Mouse (Mus musculus) lung, adult 2 months (tissue): Measurements from ENCODE around the gene Ttll11. TPM values are rescaled to one million over a fixed set of nuclear protein-coding genes. Genes with fewer than 3 reads are reported as not detected.

ENCODE experiments used
- DNase-seq: peaks from one replicate; pipeline ENCODE4 v3.0.0; 2022
- H3K4me1 ChIP-seq: fragments of 200-500 bp; 2 replicates; pipeline ENCODE4 v1.6.1; 2011; ENCODE audit warnings: low read length; ENCODE audit not compliant: control insufficient read depth, insufficient read depth
- H3K4me3 ChIP-seq: fragments of 200-500 bp; replicated peaks from 2 replicates; pipeline ENCODE3; 2011; ENCODE audit warnings: low read depth, mild to moderate bottlenecking, control low read depth, low read length; ENCODE audit errors: extremely low read depth
- CTCF ChIP-seq: fragments of 200-500 bp; IDR thresholded peaks from 2 replicates; pipeline ENCODE4 v1.5.1; 2011; ENCODE audit warnings: mild to moderate bottlenecking, low read length, control low read depth; ENCODE audit not compliant: insufficient read depth
- POLR2A ChIP-seq: fragments of 200-500 bp; IDR thresholded peaks from 2 replicates; pipeline ENCODE4 v1.6.1; 2011; ENCODE audit warnings: low read depth, mild to moderate bottlenecking, control low read depth, low read length, borderline replicate concordance; ENCODE audit errors: extremely low read depth
- WGBS: fragments of 180-500 bp; shearing (Covaris S2); methylation state at CpG from one replicate; pipeline ENCODE4 v1.1.7; 2018; 5-methylcytosine and 5-hydroxymethylcytosine counted together
- polyA plus RNA-seq: library from polyadenylated mRNA; depleted of rRNA; stranded (reverse); fragments of >200 nt; gene quantifications from 2 replicates; pipeline ENCODE4 v1.2.3, GENCODE M21; 2012; rRNA removed

The Ttll11 gene
- polyA plus RNA-seq: 1.3 and 1.7 TPM in 2 replicates

DNA sequence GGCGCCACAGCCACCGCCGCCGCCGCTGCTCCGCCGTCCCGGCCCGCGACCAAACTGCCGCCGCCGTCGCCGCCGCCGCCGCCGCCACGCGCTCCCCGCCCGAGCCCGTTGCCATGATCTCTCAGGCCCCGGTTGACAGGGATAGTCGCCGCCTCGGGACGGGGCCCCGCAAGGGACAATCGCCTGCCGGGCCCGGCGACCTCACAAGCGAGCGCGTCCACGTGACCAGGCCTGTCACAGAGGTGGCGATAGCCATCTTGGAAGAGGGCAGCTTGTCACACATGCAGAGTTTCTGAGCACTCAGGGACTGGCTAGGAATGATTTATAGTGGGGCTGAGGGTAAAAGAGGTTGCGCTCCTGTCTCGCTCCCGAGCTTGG lies at the start of gene Ttll11:
Gene Ttll11 (minus strand): TSS at position 270 of the 378 bp plus-strand sequence.
- H3K4me1 ChIP-seq: peaks cover 9% of the 10 kb centered on the region
- DNase-seq: peak; percentile 91
- TF ChIP-seq POLR2A (peak; percentile 35; the same call in 1 of the 2 replicates), CTCF (no peak)
- H3K4me3 ChIP-seq: peak within 1 kb of the TSS; percentile 73
- WGBS: under 1% methylated on average over 42 of the region's 42 CpGs

DNA sequence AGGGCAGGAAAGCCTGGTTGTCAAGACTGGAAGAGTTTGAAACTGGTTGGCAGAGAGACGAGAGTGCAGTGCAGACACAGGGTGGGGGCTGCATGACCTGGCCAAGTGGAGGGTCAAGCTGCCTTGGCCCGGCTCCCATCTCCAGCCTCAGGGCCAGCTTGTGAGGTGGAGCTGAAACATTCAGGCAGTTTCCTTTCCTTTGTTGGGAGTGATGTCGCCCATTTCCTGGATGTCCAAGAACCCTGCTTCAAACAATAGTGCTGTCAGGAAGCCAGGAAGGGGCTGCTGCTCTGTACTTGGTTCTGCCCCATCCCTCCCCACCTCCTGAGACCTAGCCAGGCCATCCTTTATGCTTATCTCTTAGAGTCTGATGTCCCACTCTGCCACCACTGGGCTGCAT lies 43.6 kb upstream of the Ttll11 start:
- H3K4me1 ChIP-seq: peaks cover 8% of the 10 kb centered on the region
- WGBS: 37% methylated on average over 3 of the region's 3 CpGs
- TF ChIP-seq CTCF (no peak), POLR2A (no peak)
- H3K4me3 ChIP-seq: no peak overlapping the region
- peak; percentile 52 for DNase-seq

DNA sequence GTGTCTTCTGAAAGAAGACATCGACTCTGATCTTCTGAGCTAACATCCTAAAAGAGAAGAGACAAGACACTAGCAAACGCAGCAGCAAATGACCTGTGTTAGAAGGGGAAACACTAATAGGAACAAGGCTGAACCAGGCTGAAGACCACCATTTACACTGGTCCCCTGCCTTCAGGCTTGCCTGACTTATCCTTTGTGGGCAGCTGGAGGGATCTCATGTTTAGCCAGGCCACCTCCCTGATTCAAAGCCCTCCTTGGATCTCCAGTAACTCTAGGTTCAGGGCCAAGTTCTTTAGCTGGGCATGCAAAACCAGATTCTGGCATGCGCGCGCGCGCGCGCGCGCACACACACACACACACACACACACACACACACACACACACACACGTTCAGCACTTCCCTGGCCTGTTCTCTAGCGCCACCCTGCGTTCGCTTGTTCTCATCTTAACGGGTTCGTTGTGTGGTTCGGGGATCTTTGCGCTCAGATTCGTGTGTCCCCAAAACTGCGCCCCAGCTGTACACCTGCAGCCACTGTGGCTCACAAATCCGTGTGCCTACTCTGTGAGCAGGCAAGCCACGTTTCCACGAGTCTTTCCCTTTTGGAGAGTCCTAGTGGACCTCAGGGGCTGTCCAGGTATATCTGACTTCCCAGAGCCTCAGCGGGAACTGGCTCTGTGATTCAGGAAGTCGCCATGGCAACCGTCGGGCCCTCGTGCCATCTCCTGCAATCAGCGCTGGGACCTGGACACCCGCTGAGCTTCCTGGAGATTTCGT lies 41.9 kb upstream of the Ttll11 start:
- WGBS: 14% methylated on average over 32 of the region's 32 CpGs
- peak; percentile 70 for TF ChIP-seq CTCF
- TF ChIP-seq POLR2A: no peak
- DNase-seq: peak; percentile 61
- H3K4me1 ChIP-seq: peaks cover 8% of the 10 kb centered on the region
- H3K4me3 ChIP-seq: no peak overlapping the region

GRCm38 (mm10) chr2:36013010-36013409 lies 33.3 kb upstream of the Ttll11 start:
- WGBS: 36% methylated on average over 12 of the region's 12 CpGs
- H3K4me3 ChIP-seq: no peak overlapping the region
- no peak for TF ChIP-seq CTCF
- TF ChIP-seq POLR2A: no peak
- H3K4me1 ChIP-seq: 0 out of 2 replicates have a peak, but pooled peaks cover 3% of the 10 kb centered on the region
- no peak for DNase-seq

DNA sequence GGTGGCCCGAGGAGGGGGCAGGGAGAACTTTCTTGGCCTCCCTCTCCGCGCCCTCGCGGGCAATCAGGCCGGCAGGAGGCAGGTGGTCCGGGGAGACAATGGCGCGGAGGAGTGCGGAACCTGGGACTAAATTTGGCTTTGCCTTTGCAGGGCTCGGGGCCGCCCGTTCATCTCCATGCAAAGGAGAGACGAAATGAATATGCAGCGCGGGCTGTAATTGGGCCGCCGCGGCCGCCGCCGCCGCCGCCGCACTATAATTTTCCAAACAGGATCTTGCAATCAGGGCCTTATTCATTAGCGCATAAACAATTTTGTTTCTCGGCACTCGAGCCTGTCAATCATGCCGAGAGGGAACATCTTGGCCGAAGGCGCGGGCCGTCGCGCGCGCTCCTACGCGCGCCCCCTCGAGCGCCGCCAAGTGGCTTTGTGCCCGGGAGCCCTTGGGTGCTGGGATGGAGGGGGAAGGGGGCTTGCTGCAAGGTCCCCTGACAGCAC lies 31.7 kb upstream of the Ttll11 start:
- DNase-seq: no peak
- WGBS: 2% methylated on average over 44 of the region's 44 CpGs
- TF ChIP-seq POLR2A (no peak), CTCF (no peak)
- 0 out of 2 replicates have a peak, but pooled peaks cover 3% of the 10 kb centered on the region for H3K4me1 ChIP-seq
- H3K4me3 ChIP-seq: peak overlapping the region; percentile 21

DNA sequence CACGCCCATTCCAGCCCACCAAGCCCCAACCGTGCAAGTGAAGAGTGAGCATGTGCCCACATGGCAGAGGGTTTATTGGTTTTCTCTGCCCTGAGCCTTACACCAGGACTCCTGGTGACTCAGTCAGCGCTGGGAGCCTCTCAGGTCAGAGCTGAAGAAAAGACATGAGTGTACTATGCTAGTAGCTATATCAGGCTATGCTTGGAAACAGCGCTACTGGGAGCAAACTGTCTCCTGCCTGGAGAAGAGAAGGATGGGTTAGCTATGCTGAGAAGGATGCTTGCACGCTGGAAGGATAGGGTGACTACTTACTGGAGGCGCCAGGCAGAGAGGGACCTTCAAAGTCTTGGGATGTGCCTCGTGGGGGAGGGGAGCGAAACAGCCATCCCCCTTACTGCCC lies 30.9 kb upstream of the Ttll11 start:
- no peak for TF ChIP-seq CTCF
- no peak for DNase-seq
- Histone ChIP-seq H3K4me1 (0 out of 2 replicates have a peak, but pooled peaks cover 3% of the 10 kb centered on the region), H3K4me3 (no peak overlapping the region)
- 71% methylated on average over 8 of the region's 8 CpGs for WGBS

- TF ChIP-seq CTCF (peak; percentile 88), POLR2A (no peak)
Measured at GRCm38 (mm10) chr2:36009386-36009785, 29.7 kb upstream of the Ttll11 start.

GRCm38 (mm10) chr2:36008071-36008470 lies 28.4 kb upstream of the Ttll11 start:
- H3K4me1 ChIP-seq: 0 out of 2 replicates have a peak, but pooled peaks cover 3% of the 10 kb centered on the region
- H3K4me3 ChIP-seq: no peak overlapping the region
- 21% methylated on average over 1 of the region's 1 CpGs for WGBS
- no peak for TF ChIP-seq POLR2A
- TF ChIP-seq CTCF: peak; percentile 77
- peak; percentile 22 for DNase-seq

More at GRCm38 (mm10) chr2:36009386-36009785, 29.7 kb upstream of the Ttll11 start:
- peak; percentile 61 for DNase-seq
- no peak overlapping the region for H3K4me3 ChIP-seq
- H3K4me1 ChIP-seq: 0 out of 2 replicates have a peak, but pooled peaks cover 3% of the 10 kb centered on the region
- 22% methylated on average over 4 of the region's 4 CpGs for WGBS

DNA sequence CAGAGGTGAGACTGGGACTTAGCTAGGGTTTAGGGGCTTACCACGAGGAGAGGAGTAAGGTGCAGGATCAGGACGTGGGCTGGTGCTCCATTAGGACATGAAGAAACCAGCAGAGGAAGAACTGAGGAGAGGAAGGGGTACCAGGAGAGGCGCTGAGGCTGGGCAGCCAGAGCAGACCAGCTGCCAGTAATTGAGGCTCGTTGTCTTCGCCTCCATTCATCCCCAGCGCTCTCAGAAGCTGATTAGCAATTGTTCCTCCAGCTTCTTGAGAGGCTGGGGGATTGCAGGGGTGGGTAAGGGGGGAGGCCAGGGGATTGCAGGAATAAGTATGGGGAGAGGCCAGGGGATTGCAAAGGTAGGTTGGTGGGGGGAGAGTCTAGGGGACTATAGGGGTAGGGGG lies 22.5 kb upstream of the Ttll11 start:
- DNase-seq: no peak
- TF ChIP-seq POLR2A: no peak
- WGBS: 59% methylated on average over 6 of the region's 6 CpGs
- H3K4me1 ChIP-seq: no peaks in the 10 kb centered on the region
- no peak overlapping the region for H3K4me3 ChIP-seq

GRCm38 (mm10) chr2:36000390-36000789 lies 20.7 kb upstream of the Ttll11 start:
- 35% methylated on average over 1 of the region's 1 CpGs for WGBS
- H3K4me1 ChIP-seq: no peaks in the 10 kb centered on the region
- TF ChIP-seq CTCF: no peak
- no peak for TF ChIP-seq POLR2A
- DNase-seq: no peak
- no peak overlapping the region for H3K4me3 ChIP-seq
